Mouse (Mus musculus) stomach, embryonic 16.5 days (tissue): Measurements from ENCODE around the gene Lingo2. TPM values are rescaled to one million over a fixed set of nuclear protein-coding genes. Genes with fewer than 3 reads are reported as not detected.

ENCODE experiments used
- ATAC-seq: fragments of 200-750 bp; cut with Nextera tagmentation; 2 replicates; pipeline ENCODE4 v1.8.0; 2017; ENCODE audit warnings: moderate number of reproducible peaks, moderate TSS enrichment; ENCODE audit not compliant: insufficient read depth, low FRiP score
- H3K27ac ChIP-seq: fragments of 300-500 bp; sonication (generic); 2 replicates; pipeline ENCODE4 v1.5.1; 2014; ENCODE audit warnings: low read length
- H3K27me3 ChIP-seq: fragments of 300-500 bp; sonication (generic); 2 replicates; pipeline ENCODE4 v1.6.1; 2014; ENCODE audit warnings: low read length, control low read depth, mixed read lengths; ENCODE audit not compliant: control insufficient read depth, insufficient read depth
- H3K36me3 ChIP-seq: fragments of 300-500 bp; sonication (generic); 2 replicates; pipeline ENCODE4 v1.6.1; 2014; ENCODE audit warnings: low read length; ENCODE audit not compliant: control insufficient read depth, insufficient read depth
- H3K4me1 ChIP-seq: fragments of 300-500 bp; sonication (generic); 2 replicates; pipeline ENCODE4 v1.6.1; 2014; ENCODE audit warnings: low read length, control low read depth, mixed read lengths; ENCODE audit not compliant: control insufficient read depth, insufficient read depth
- H3K4me2 ChIP-seq: fragments of 300-500 bp; sonication (generic); 2 replicates; pipeline ENCODE4 v1.6.1; 2014; ENCODE audit warnings: low read depth, low read length, mixed read lengths
- H3K4me3 ChIP-seq: fragments of 300-500 bp; sonication (generic); replicated peaks from 2 replicates; pipeline ENCODE4 v1.5.1; 2014; ENCODE audit warnings: mild to moderate bottlenecking, low read length
- H3K9ac ChIP-seq: fragments of 300-500 bp; sonication (generic); 2 replicates; pipeline ENCODE4 v1.6.1; 2014; ENCODE audit warnings: low read length
- H3K9me3 ChIP-seq: fragments of 300-500 bp; sonication (generic); replicated peaks from 2 replicates; pipeline ENCODE4 v1.6.1; 2016; ENCODE audit warnings: low read length, control low read depth; ENCODE audit not compliant: control insufficient read depth
- WGBS: fragments of 180-500 bp; shearing (Covaris S2); extraction: QIAGEN DNeasy Blood & Tissue Kit; methylation state at CpG from one replicate; pipeline ENCODE4 v1.1.7; 2014; 5-methylcytosine and 5-hydroxymethylcytosine counted together
- polyA plus RNA-seq: library from polyadenylated mRNA; unstranded; fragments of >200 nt; fragmentation: Nextera tagmentation; extraction: Ambion mirVana; gene quantifications from 2 replicates; pipeline ENCODE4 v1.2.1, GENCODE M21; 2015

The Lingo2 gene
- polyA plus RNA-seq, 1 experiment from 2014 or later, result 0.72 TPM

- Histone ChIP-seq H3K4me3 (no peak overlapping the region), H3K4me1 (no peaks in the 10 kb centered on the region), H3K9ac (no peak overlapping the region), H3K4me2 (no peak overlapping the region), H3K36me3 (no peaks in the 10 kb centered on the region), H3K27ac (no peak overlapping the region), H3K27me3 (no peaks in the 10 kb centered on the region), H3K9me3 (no peaks in the 10 kb centered on the region)
- WGBS, result 53% methylated on average over 5 of the region's 5 CpGs
- no peak for ATAC-seq
Observed at GRCm38 (mm10) chr4:36426192-36426591, 525.4 kb downstream of the Lingo2 start.

GRCm38 (mm10) chr4:36407350-36407749 is 544.2 kb downstream of the Lingo2 start:
- Histone ChIP-seq H3K36me3 (no peaks in the 10 kb centered on the region), H3K4me1 (no peaks in the 10 kb centered on the region), H3K4me3 (no peak overlapping the region), H3K27ac (no peak overlapping the region), H3K9me3 (no peaks in the 10 kb centered on the region), H3K9ac (no peak overlapping the region), H3K4me2 (no peak overlapping the region), H3K27me3 (no peaks in the 10 kb centered on the region)
- 92% methylated on average over 3 of the region's 3 CpGs for WGBS
- ATAC-seq, result no peak

- Histone ChIP-seq H3K27ac (no peak overlapping the region), H3K9ac (no peak overlapping the region), H3K4me2 (no peak overlapping the region), H3K4me1 (no peaks in the 10 kb centered on the region), H3K4me3 (no peak overlapping the region), H3K36me3 (no peaks in the 10 kb centered on the region), H3K9me3 (no peaks in the 10 kb centered on the region), H3K27me3 (no peaks in the 10 kb centered on the region)
- 88% methylated on average over 3 of the region's 3 CpGs for WGBS
- ATAC-seq, result no peak
Observed at GRCm38 (mm10) chr4:36368925-36369324, 582.6 kb downstream of the Lingo2 start.

DNA sequence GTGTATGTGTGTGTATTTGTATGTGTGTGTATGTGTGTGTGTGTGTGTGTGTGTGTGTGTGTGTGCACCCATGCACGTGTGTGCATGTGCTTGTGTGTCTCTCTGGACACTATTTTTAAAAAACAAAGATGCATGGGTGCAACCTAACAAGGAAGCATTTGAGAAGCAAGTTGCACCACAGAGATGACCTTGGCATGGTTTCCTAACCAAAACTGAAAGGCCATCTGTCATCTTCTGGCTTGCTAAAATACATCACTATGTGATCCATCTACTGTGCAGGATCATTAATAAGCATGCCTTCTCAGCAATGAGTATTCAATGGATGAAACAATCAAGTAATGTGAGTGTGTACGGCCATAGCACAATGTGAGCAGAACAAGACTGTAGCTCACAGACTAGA is 597.1 kb downstream of the Lingo2 start:
- Histone ChIP-seq H3K27ac (no peak overlapping the region), H3K4me2 (no peak overlapping the region), H3K9ac (no peak overlapping the region), H3K4me3 (no peak overlapping the region), H3K27me3 (no peaks in the 10 kb centered on the region), H3K9me3 (no peaks in the 10 kb centered on the region), H3K36me3 (no peaks in the 10 kb centered on the region), H3K4me1 (no peaks in the 10 kb centered on the region)
- 67% methylated on average over 2 of the region's 2 CpGs for WGBS
- no peak for ATAC-seq

- no peak overlapping the region for H3K4me3 ChIP-seq
- 60% methylated on average over 1 of the region's 1 CpGs for WGBS
Observed at GRCm38 (mm10) chr4:36331741-36332140, 619.8 kb downstream of the Lingo2 start.

DNA sequence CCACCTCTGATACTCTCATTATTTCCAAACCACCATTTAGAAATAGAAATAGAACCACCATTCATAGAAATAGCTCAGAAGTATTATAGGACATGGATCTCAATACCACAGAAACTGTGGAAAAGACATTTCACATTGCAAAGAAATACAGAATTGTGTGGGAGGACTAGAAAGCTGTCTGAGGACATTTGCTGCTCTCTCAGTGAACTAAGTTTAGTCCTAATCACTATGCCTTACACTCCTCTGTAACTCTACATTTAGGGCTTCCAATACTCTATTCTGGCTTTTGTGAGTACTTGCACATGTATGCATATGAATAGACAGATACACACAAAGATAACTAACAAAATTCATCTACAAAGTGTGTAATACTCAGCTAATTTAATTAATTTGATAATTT is 625.9 kb downstream of the Lingo2 start:
- no peaks in the 10 kb centered on the region for H3K4me1 ChIP-seq
- H3K9ac ChIP-seq, result no peak overlapping the region
- no peak overlapping the region for H3K27ac ChIP-seq
- no peak overlapping the region for H3K4me2 ChIP-seq
- no peaks in the 10 kb centered on the region for H3K27me3 ChIP-seq
- H3K36me3 ChIP-seq, result no peaks in the 10 kb centered on the region
- no peak overlapping the region for H3K4me3 ChIP-seq
- ATAC-seq, result no peak
- H3K9me3 ChIP-seq, result no peaks in the 10 kb centered on the region

More at GRCm38 (mm10) chr4:36331741-36332140, 619.8 kb downstream of the Lingo2 start:
- Histone ChIP-seq H3K9me3 (no peaks in the 10 kb centered on the region), H3K36me3 (no peaks in the 10 kb centered on the region), H3K9ac (no peak overlapping the region), H3K4me1 (no peaks in the 10 kb centered on the region), H3K27ac (no peak overlapping the region), H3K27me3 (no peaks in the 10 kb centered on the region), H3K4me2 (no peak overlapping the region)
- ATAC-seq, result no peak

DNA sequence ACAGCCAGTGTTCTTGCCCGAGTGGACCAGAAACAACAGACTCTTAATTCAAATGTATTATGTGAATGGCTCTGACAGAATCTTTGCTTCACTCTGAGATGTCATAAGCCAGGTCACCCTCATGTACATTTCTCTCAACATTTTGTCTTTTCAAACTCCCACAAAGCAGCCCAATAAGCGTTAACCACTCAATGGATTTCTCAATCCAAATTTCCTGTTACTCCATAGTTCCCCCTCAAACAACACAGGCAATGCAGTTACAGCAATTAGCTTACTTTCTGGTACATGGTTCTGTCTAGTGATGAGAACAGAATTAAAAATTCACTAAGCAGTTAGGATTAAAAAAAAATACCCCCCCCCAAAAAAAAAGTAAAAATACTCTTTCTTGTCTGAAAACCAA is 638.5 kb downstream of the Lingo2 start:
- no peaks in the 10 kb centered on the region for H3K27me3 ChIP-seq
- WGBS, result 64% methylated on average over 2 of the region's 2 CpGs
- no peak overlapping the region for H3K4me3 ChIP-seq
- no peak overlapping the region for H3K9ac ChIP-seq
- no peak overlapping the region for H3K27ac ChIP-seq
- no peaks in the 10 kb centered on the region for H3K4me1 ChIP-seq
- no peak for ATAC-seq
- H3K4me2 ChIP-seq, result no peak overlapping the region
- H3K36me3 ChIP-seq, result no peaks in the 10 kb centered on the region
- no peaks in the 10 kb centered on the region for H3K9me3 ChIP-seq

GRCm38 (mm10) chr4:36311431-36311830 is 640.1 kb downstream of the Lingo2 start:
- H3K9me3 ChIP-seq, result no peaks in the 10 kb centered on the region
- no peaks in the 10 kb centered on the region for H3K27me3 ChIP-seq
- no peak overlapping the region for H3K27ac ChIP-seq
- no peak overlapping the region for H3K4me2 ChIP-seq
- H3K36me3 ChIP-seq, result no peaks in the 10 kb centered on the region
- H3K9ac ChIP-seq, result no peak overlapping the region
- 73% methylated on average over 6 of the region's 6 CpGs for WGBS
- no peak for ATAC-seq
- no peak overlapping the region for H3K4me3 ChIP-seq
- no peaks in the 10 kb centered on the region for H3K4me1 ChIP-seq

GRCm38 (mm10) chr4:36305228-36305627 is 646.3 kb downstream of the Lingo2 start:
- no peaks in the 10 kb centered on the region for H3K36me3 ChIP-seq
- no peaks in the 10 kb centered on the region for H3K27me3 ChIP-seq
- H3K9ac ChIP-seq, result no peak overlapping the region
- 95% methylated on average over 1 of the region's 1 CpGs for WGBS
- no peak overlapping the region for H3K27ac ChIP-seq
- no peak for ATAC-seq
- no peak overlapping the region for H3K4me2 ChIP-seq
- H3K9me3 ChIP-seq, result no peaks in the 10 kb centered on the region
- H3K4me3 ChIP-seq, result no peak overlapping the region
- no peaks in the 10 kb centered on the region for H3K4me1 ChIP-seq

- Histone ChIP-seq H3K4me3 (peak overlapping the region; percentile 29; the same call in 1 of the 2 replicates), H3K4me2 (peak overlapping the region; percentile 50), H3K4me1 (0 out of 2 replicates have a peak, but pooled peaks cover 4% of the 10 kb centered on the region), H3K9me3 (no peaks in the 10 kb centered on the region), H3K27me3 (no peaks in the 10 kb centered on the region), H3K36me3 (no peaks in the 10 kb centered on the region), H3K9ac (no peak overlapping the region), H3K27ac (no peak overlapping the region)
- no peak for ATAC-seq
- 54% methylated on average over 8 of the region's 8 CpGs for WGBS
Observed at GRCm38 (mm10) chr4:36289701-36290053, 661.9 kb downstream of the Lingo2 start.
